Mouse (Mus musculus) midbrain, embryonic 12.5 days (tissue): ENCODE results near the gene Arhgef3. TPM values are rescaled to one million over a fixed set of nuclear protein-coding genes. Genes with fewer than 3 reads are reported as not detected.

Experiments used
- ATAC-seq: fragments of 200-750 bp; cut with Nextera tagmentation; 2 replicates; pipeline ENCODE4 v1.8.0; 2017; ENCODE audit warnings: low read depth, moderate TSS enrichment, moderate library complexity; ENCODE audit not compliant: low FRiP score
- H3K27ac ChIP-seq: fragments of 300-500 bp; sonication (generic); replicated peaks from 2 replicates; pipeline ENCODE4 v1.5.1; 2016; ENCODE audit warnings: mild to moderate bottlenecking
- H3K27me3 ChIP-seq: fragments of 300-500 bp; sonication (generic); 2 replicates; pipeline ENCODE4 v1.6.1; 2016; ENCODE audit warnings: mild to moderate bottlenecking
- H3K36me3 ChIP-seq: fragments of 300-500 bp; sonication (generic); 2 replicates; pipeline ENCODE4 v1.6.1; 2016
- H3K4me1 ChIP-seq: fragments of 300-500 bp; sonication (generic); 2 replicates; pipeline ENCODE4 v1.6.1; 2016
- H3K4me2 ChIP-seq: fragments of 300-500 bp; sonication (generic); replicated peaks from 2 replicates; pipeline ENCODE4 v1.6.1; 2016; ENCODE audit warnings: mild to moderate bottlenecking, moderate library complexity
- H3K4me3 ChIP-seq: fragments of 300-500 bp; sonication (generic); 2 replicates; pipeline ENCODE4 v1.5.1; 2016; ENCODE audit warnings: mild to moderate bottlenecking
- H3K9ac ChIP-seq: fragments of 300-500 bp; sonication (generic); replicated peaks from 2 replicates; pipeline ENCODE4 v1.6.1; 2016; ENCODE audit warnings: mild to moderate bottlenecking, moderate library complexity
- H3K9me3 ChIP-seq: fragments of 300-500 bp; sonication (generic); 2 replicates; pipeline ENCODE4 v1.6.1; 2016; ENCODE audit warnings: mild to moderate bottlenecking
- WGBS: fragments of 180-500 bp; shearing (Covaris S2); methylation state at CpG from one replicate; pipeline ENCODE4 v1.1.7; 2016; 5-methylcytosine and 5-hydroxymethylcytosine counted together
- polyA plus RNA-seq: library from polyadenylated mRNA; unstranded; fragments of >200 nt; fragmentation: Nextera tagmentation; extraction: Ambion mirVana; gene quantifications from 2 replicates; pipeline ENCODE4 v1.2.1, GENCODE M21; 2016

The Arhgef3 gene
- polyA plus RNA-seq, 1 experiment from 2014 or later, result 2.2 TPM

DNA sequence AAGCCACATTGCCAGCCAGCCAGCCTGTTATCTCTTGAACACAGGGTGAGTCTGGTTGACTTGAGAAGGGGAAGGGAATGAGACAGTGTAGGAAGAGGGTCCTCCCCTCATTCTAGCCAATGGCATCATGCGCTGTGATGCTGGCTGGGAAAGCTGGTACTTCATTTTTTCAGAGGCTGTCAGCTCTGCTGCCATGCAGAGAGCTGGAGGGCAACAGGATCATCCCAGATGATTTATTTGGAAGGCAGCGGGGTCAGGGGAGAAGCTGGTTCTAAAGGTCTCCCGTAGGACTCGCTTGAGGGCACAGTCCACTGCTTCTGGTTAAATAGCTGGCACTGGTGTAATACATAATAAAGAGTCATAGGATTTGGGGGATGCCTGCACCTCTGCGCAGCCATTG, 3.8 kb downstream of the Arhgef3 start:
- H3K9me3 ChIP-seq, result no peaks in the 10 kb centered on the region
- 79% methylated on average over 5 of the region's 5 CpGs for WGBS
- peaks cover 40% of the 10 kb centered on the region for H3K27me3 ChIP-seq
- no peak for ATAC-seq
- no peak overlapping the region for H3K4me3 ChIP-seq
- no peaks in the 10 kb centered on the region for H3K36me3 ChIP-seq
- H3K9ac ChIP-seq, result no peak overlapping the region
- no peak overlapping the region for H3K4me2 ChIP-seq
- H3K27ac ChIP-seq, result no peak overlapping the region
- peaks cover 15% of the 10 kb centered on the region for H3K4me1 ChIP-seq

GRCm38 (mm10) chr14:27122646-27123045, 7.9 kb downstream of the Arhgef3 start:
- Histone ChIP-seq H3K27ac (no peak overlapping the region), H3K27me3 (peaks cover 7% of the 10 kb centered on the region; the same call in 1 of the 2 replicates), H3K4me2 (no peak overlapping the region), H3K4me3 (no peak overlapping the region), H3K36me3 (no peaks in the 10 kb centered on the region), H3K4me1 (no peaks in the 10 kb centered on the region), H3K9ac (no peak overlapping the region), H3K9me3 (no peaks in the 10 kb centered on the region)
- no peak for ATAC-seq
- WGBS, result 82% methylated on average over 3 of the region's 3 CpGs

DNA sequence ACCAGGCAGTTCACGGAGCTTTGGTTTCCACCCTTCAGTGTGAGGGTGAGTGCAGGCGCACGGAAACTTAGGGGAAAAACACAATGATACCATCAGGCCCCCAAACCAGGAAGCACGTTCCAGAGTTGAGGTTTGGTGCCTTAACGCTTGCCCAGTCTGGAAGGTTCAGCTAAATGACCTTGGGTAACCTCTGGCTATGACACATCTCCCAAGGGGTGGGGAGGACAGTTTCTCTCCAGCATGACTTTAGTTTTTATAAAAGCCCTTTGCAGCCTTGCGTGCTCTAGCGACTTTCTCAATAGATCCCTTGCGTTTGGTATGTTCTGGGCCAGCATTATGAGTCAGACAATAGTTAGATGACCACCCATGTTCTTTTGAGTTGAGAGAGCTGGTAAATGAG, 8.8 kb downstream of the Arhgef3 start:
- Histone ChIP-seq H3K9me3 (no peaks in the 10 kb centered on the region), H3K27ac (no peak overlapping the region), H3K9ac (no peak overlapping the region), H3K4me1 (no peaks in the 10 kb centered on the region), H3K4me3 (no peak overlapping the region), H3K36me3 (no peaks in the 10 kb centered on the region), H3K4me2 (no peak overlapping the region), H3K27me3 (peaks cover 5% of the 10 kb centered on the region; the same call in 1 of the 2 replicates)
- 55% methylated on average over 8 of the region's 8 CpGs for WGBS
- no peak for ATAC-seq

- Histone ChIP-seq H3K9ac (no peak overlapping the region), H3K4me3 (no peak overlapping the region), H3K27me3 (no peaks in the 10 kb centered on the region), H3K36me3 (no peaks in the 10 kb centered on the region), H3K4me1 (no peaks in the 10 kb centered on the region), H3K9me3 (no peaks in the 10 kb centered on the region), H3K4me2 (no peak overlapping the region), H3K27ac (no peak overlapping the region)
- 90% methylated on average over 3 of the region's 3 CpGs for WGBS
- no peak for ATAC-seq
Measured at GRCm38 (mm10) chr14:27130031-27130430, 15.3 kb downstream of the Arhgef3 start.

- no peaks in the 10 kb centered on the region for H3K27me3 ChIP-seq
- 83% methylated on average over 1 of the region's 1 CpGs for WGBS
Measured at GRCm38 (mm10) chr14:27130676-27131075, 16.0 kb downstream of the Arhgef3 start.

GRCm38 (mm10) chr14:27131521-27131920, 16.8 kb downstream of the Arhgef3 start:
- Histone ChIP-seq H3K4me1 (no peaks in the 10 kb centered on the region), H3K4me3 (no peak overlapping the region), H3K4me2 (no peak overlapping the region), H3K27ac (no peak overlapping the region), H3K9ac (no peak overlapping the region), H3K9me3 (no peaks in the 10 kb centered on the region), H3K27me3 (no peaks in the 10 kb centered on the region), H3K36me3 (no peaks in the 10 kb centered on the region)
- no peak for ATAC-seq
- WGBS, result 75% methylated on average over 1 of the region's 1 CpGs

More at GRCm38 (mm10) chr14:27130676-27131075, 16.0 kb downstream of the Arhgef3 start:
- Histone ChIP-seq H3K27ac (no peak overlapping the region), H3K9me3 (no peaks in the 10 kb centered on the region), H3K36me3 (no peaks in the 10 kb centered on the region), H3K4me3 (no peak overlapping the region), H3K9ac (no peak overlapping the region), H3K4me1 (no peaks in the 10 kb centered on the region), H3K4me2 (no peak overlapping the region)
- ATAC-seq, result no peak

- 79% methylated on average over 9 of the region's 9 CpGs for WGBS
- Histone ChIP-seq H3K4me3 (no peak overlapping the region), H3K4me2 (no peak overlapping the region), H3K9me3 (no peaks in the 10 kb centered on the region), H3K4me1 (no peaks in the 10 kb centered on the region), H3K27me3 (no peaks in the 10 kb centered on the region), H3K9ac (no peak overlapping the region), H3K27ac (no peak overlapping the region), H3K36me3 (no peaks in the 10 kb centered on the region)
- no peak for ATAC-seq
Measured at GRCm38 (mm10) chr14:27138891-27139290, 24.2 kb downstream of the Arhgef3 start.

DNA sequence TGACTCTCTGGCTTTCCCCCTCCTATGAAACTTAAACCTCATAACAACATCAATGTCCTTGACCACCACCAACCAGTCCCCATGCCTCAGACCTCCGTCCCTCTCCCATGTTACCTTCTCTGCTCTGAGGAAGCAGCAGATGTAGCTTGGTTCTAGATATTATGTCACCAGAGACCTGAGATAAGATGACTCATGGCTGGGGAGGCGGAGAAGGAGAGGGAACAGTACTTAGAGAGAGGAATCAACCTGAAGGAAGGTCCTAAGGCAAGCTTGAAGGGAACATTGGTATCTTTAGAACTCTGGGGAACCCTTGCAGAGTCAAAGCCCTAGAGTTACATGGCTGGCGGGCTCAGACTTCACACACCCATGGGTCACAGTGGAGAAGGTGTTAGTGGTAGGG, 25.3 kb downstream of the Arhgef3 start:
- no peaks in the 10 kb centered on the region for H3K27me3 ChIP-seq
- no peak overlapping the region for H3K4me2 ChIP-seq
- 82% methylated on average over 3 of the region's 3 CpGs for WGBS
- no peak overlapping the region for H3K4me3 ChIP-seq
- H3K27ac ChIP-seq, result no peak overlapping the region
- H3K9ac ChIP-seq, result no peak overlapping the region
- ATAC-seq, result no peak
- no peaks in the 10 kb centered on the region for H3K9me3 ChIP-seq
- H3K36me3 ChIP-seq, result no peaks in the 10 kb centered on the region
- no peaks in the 10 kb centered on the region for H3K4me1 ChIP-seq

- Histone ChIP-seq H3K9ac (no peak overlapping the region), H3K4me1 (no peaks in the 10 kb centered on the region), H3K4me2 (no peak overlapping the region), H3K27me3 (no peaks in the 10 kb centered on the region), H3K9me3 (no peaks in the 10 kb centered on the region), H3K27ac (no peak overlapping the region), H3K4me3 (no peak overlapping the region), H3K36me3 (no peaks in the 10 kb centered on the region)
- WGBS, result 35% methylated on average over 3 of the region's 3 CpGs
- ATAC-seq, result no peak
Measured at GRCm38 (mm10) chr14:27141486-27141885, 26.8 kb downstream of the Arhgef3 start.

- Histone ChIP-seq H3K27me3 (no peaks in the 10 kb centered on the region), H3K4me3 (no peak overlapping the region), H3K4me2 (no peak overlapping the region), H3K27ac (no peak overlapping the region), H3K4me1 (no peaks in the 10 kb centered on the region), H3K36me3 (no peaks in the 10 kb centered on the region), H3K9me3 (no peaks in the 10 kb centered on the region), H3K9ac (no peak overlapping the region)
- no peak for ATAC-seq
- WGBS, result 91% methylated on average over 5 of the region's 5 CpGs
Measured at GRCm38 (mm10) chr14:27142680-27143079, 28.0 kb downstream of the Arhgef3 start.

- no peak overlapping the region for H3K27ac ChIP-seq
- ATAC-seq, result no peak
- H3K27me3 ChIP-seq, result no peaks in the 10 kb centered on the region
- H3K4me3 ChIP-seq, result no peak overlapping the region
- no peaks in the 10 kb centered on the region for H3K4me1 ChIP-seq
- no peak overlapping the region for H3K4me2 ChIP-seq
- no peaks in the 10 kb centered on the region for H3K36me3 ChIP-seq
- no peaks in the 10 kb centered on the region for H3K9me3 ChIP-seq
- no peak overlapping the region for H3K9ac ChIP-seq
- 66% methylated on average over 8 of the region's 8 CpGs for WGBS
Measured at GRCm38 (mm10) chr14:27145171-27146045, 30.7 kb downstream of the Arhgef3 start.

DNA sequence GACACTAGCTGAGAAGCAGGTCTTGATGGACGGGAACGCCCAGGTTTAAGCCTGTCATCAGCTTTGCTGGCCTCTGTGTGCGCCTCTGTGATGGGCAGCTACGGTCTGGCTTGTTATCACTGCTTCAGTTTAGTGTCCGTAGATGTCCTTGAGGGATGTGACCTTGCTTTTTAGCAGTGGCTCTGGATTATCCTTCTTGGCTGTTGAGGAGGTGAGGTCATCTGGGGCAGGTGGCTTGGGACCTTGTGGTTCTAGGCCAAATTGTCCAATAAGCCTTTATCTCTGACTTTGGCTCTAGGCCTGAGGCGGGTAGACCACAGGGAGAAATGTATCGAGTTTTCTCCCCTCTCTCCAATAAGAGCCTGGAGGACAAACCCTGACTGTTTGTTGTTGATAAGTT, 33.0 kb downstream of the Arhgef3 start:
- H3K27ac ChIP-seq, result no peak overlapping the region
- H3K36me3 ChIP-seq, result no peaks in the 10 kb centered on the region
- H3K9ac ChIP-seq, result no peak overlapping the region
- WGBS, result 93% methylated on average over 7 of the region's 7 CpGs
- no peaks in the 10 kb centered on the region for H3K27me3 ChIP-seq
- H3K4me3 ChIP-seq, result no peak overlapping the region
- no peaks in the 10 kb centered on the region for H3K9me3 ChIP-seq
- no peak for ATAC-seq
- H3K4me1 ChIP-seq, result no peaks in the 10 kb centered on the region
- no peak overlapping the region for H3K4me2 ChIP-seq

GRCm38 (mm10) chr14:27149401-27149800, 34.7 kb downstream of the Arhgef3 start:
- Histone ChIP-seq H3K4me2 (no peak overlapping the region), H3K27me3 (no peaks in the 10 kb centered on the region), H3K4me1 (no peaks in the 10 kb centered on the region), H3K9me3 (no peaks in the 10 kb centered on the region), H3K4me3 (no peak overlapping the region), H3K27ac (no peak overlapping the region), H3K9ac (no peak overlapping the region), H3K36me3 (no peaks in the 10 kb centered on the region)
- no peak for ATAC-seq
- WGBS, result 91% methylated on average over 5 of the region's 5 CpGs
